Mouse (Mus musculus): Measurements from ENCODE around the gene Tbc1d17. TPM values are rescaled to one million over a fixed set of nuclear protein-coding genes. Genes with fewer than 3 reads are reported as not detected.

Tbc1d17 gene
- polyA plus RNA-seq, 1 experiment from 2014 or later: 92.5 TPM

DNA sequence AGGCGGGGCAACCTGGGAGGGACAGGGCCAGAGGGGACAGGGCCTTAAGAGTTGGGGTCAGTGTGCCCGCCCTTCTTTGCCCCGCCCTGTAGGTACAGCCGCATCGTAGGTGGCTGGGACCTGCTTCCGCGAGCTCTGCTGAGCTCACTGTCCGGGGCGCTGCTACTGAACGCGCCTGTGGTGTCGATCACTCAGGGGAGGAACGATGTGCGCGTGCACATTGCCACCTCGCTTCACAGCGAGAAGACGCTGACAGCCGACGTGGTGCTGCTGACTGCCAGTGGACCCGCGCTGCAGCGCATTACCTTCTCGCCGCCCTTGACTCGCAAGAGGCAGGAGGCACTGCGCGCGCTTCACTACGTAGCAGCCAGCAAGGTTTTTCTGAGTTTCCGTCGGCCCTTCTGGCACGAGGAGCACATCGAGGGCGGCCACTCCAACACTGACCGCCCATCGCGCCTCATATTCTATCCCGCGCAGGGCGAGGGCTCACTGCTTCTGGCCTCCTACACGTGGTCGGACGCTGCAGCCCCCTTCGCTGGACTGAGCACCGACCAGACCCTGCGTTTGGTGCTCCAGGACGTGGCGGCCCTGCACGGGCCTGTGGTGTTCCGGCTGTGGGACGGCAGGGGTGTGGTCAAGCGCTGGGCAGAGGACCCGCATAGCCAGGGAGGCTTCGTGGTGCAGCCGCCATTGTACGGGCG is 9.2 kb downstream of the Tbc1d17 start:
- Histone ChIP-seq H3K4me1 (ENCODE audit: control insufficient read depth, insufficient read depth, low read length) (peaks cover 13% of the 10 kb centered on the region), H3K9me3 (ENCODE audit: control insufficient read depth, low read length) (no peaks in the 10 kb centered on the region), H3K27ac (ENCODE audit: low read depth, low read length) (no peak overlapping the region), H3K4me2 (ENCODE audit: low read depth, low read length) (peak overlapping the region; percentile 44), H3K36me3 (ENCODE audit: control insufficient read depth, insufficient read depth, low read length) (peaks cover 27% of the 10 kb centered on the region), H3K4me3 (ENCODE audit: low read depth, low read length) (peak overlapping the region; percentile 15), H3K27me3 (ENCODE audit: control insufficient read depth, insufficient read depth, low read length) (peaks cover 6% of the 10 kb centered on the region; the same call in 1 of the 2 replicates), H3K9ac (replicated peaks; ENCODE audit: low read depth, low read length) (0 out of 2 replicates have a peak overlapping the region, but pooled peaks have one; percentile 37)
- 1% methylated on average over 56 of the region's 58 CpGs for WGBS
- peak; percentile 50; the same call in 1 of the 2 replicates for ATAC-seq (ENCODE audit: low read depth)

DNA sequence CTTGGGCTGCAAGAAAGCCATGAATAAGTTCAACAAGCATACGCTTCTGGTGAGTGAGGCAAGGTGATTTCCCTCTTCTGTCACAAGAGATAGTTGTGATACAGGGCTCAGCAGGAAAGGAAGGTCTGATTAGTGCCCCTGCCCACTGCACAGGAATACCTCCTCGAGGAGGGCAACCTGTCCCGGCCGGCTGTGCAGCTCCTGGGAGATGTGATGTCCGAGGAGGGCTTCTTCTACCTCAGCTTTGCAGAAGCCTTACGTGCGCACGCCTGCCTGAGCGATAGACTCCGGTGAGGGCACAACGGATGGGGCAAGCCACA is 9.7 kb downstream of the Tbc1d17 start:
- ATAC-seq (ENCODE audit: low read depth): no peak; the same call in 1 of the 2 replicates

DNA sequence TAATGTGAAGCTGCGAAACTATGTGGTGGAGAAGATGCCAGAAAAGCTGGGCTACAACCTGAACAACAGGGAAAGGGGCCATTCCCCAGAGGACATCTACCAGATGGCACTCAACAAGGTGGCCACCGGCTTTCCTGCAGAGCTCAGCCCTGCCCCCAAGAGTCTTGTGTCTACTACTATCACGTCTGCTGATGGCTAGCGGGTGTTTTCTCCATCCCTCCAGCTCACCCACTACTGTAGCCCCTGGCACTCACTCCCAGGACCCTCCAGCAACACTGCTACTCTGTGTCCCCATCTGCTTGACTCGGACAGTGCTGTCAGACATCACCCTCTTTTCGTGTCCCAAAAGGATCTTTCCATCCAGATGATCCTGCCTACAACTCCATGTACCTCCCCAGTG is 10.8 kb downstream of the Tbc1d17 start:
- Histone ChIP-seq H3K27me3 (ENCODE audit: control insufficient read depth, insufficient read depth, low read length) (peaks cover 6% of the 10 kb centered on the region; the same call in 1 of the 2 replicates), H3K4me1 (ENCODE audit: control insufficient read depth, insufficient read depth, low read length) (peaks cover 13% of the 10 kb centered on the region), H3K9ac (replicated peaks; ENCODE audit: low read depth, low read length) (no peak overlapping the region), H3K9me3 (ENCODE audit: control insufficient read depth, low read length) (no peaks in the 10 kb centered on the region), H3K4me2 (ENCODE audit: low read depth, low read length) (no peak overlapping the region), H3K4me3 (ENCODE audit: low read depth, low read length) (no peak overlapping the region), H3K36me3 (ENCODE audit: control insufficient read depth, insufficient read depth, low read length) (peaks cover 19% of the 10 kb centered on the region), H3K27ac (ENCODE audit: low read depth, low read length) (no peak overlapping the region)
- ATAC-seq (ENCODE audit: low read depth): no peak
- WGBS: 88% methylated on average over 6 of the region's 6 CpGs

More for the DNA sequence above, 9.7 kb downstream of the Tbc1d17 start:
- Histone ChIP-seq H3K4me3 (ENCODE audit: low read depth, low read length) (peak overlapping the region; percentile 15; the same call in 1 of the 2 replicates), H3K27me3 (ENCODE audit: control insufficient read depth, insufficient read depth, low read length) (peaks cover 6% of the 10 kb centered on the region; the same call in 1 of the 2 replicates), H3K4me1 (ENCODE audit: control insufficient read depth, insufficient read depth, low read length) (peaks cover 13% of the 10 kb centered on the region), H3K27ac (ENCODE audit: low read depth, low read length) (no peak overlapping the region), H3K4me2 (ENCODE audit: low read depth, low read length) (peak overlapping the region; percentile 44), H3K36me3 (ENCODE audit: control insufficient read depth, insufficient read depth, low read length) (peaks cover 24% of the 10 kb centered on the region), H3K9me3 (ENCODE audit: control insufficient read depth, low read length) (no peaks in the 10 kb centered on the region), H3K9ac (replicated peaks; ENCODE audit: low read depth, low read length) (0 out of 2 replicates have a peak overlapping the region, but pooled peaks have one; percentile 37)
- WGBS: 34% methylated on average over 11 of the region's 11 CpGs

DNA sequence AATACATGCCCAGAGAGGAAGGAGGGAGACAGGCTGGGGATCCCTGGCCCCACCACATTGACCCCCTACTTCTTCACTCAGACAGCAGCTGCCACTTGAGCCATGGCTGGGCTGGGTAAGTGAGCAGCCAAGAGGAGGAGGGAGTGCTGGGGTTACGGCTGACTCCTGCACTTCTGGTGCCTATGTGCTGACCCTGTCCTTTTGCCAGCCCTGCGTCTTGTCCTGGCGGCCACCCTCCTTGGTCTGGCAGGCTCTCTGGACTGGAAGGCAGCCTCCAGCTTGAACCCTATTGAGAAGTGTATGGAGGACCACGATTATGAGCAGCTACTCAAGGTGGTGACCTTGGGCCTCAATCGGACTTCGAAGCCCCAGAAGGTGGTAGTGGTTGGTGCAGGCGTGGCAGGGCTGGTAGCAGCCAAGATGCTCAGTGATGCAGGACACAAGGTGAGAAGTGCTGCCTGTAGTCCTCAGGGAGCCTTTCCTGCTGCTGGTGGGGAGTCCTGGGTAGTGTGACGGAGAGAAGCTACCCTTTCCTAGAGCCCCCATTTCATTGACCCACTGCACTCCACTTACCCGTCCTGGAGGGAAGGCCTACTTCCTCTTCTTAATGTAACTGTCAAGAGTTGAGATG is 12.3 kb downstream of the Tbc1d17 start:
- no peak for ATAC-seq (ENCODE audit: low read depth)
- Histone ChIP-seq H3K9ac (replicated peaks; ENCODE audit: low read depth, low read length) (no peak overlapping the region), H3K27ac (ENCODE audit: low read depth, low read length) (no peak overlapping the region), H3K4me1 (ENCODE audit: control insufficient read depth, insufficient read depth, low read length) (peaks cover 13% of the 10 kb centered on the region), H3K27me3 (ENCODE audit: control insufficient read depth, insufficient read depth, low read length) (peaks cover 6% of the 10 kb centered on the region; the same call in 1 of the 2 replicates), H3K36me3 (ENCODE audit: control insufficient read depth, insufficient read depth, low read length) (peaks cover 7% of the 10 kb centered on the region), H3K4me2 (ENCODE audit: low read depth, low read length) (no peak overlapping the region), H3K4me3 (ENCODE audit: low read depth, low read length) (no peak overlapping the region), H3K9me3 (ENCODE audit: control insufficient read depth, low read length) (no peaks in the 10 kb centered on the region)
- WGBS: 84% methylated on average over 9 of the region's 9 CpGs

- no peak for ATAC-seq (ENCODE audit: low read depth)
- no peak overlapping the region for H3K4me3 ChIP-seq (ENCODE audit: low read depth, low read length)
- peaks cover 10% of the 10 kb centered on the region for H3K36me3 ChIP-seq (ENCODE audit: control insufficient read depth, insufficient read depth, low read length)
- H3K4me2 ChIP-seq (ENCODE audit: low read depth, low read length): no peak overlapping the region
- no peak overlapping the region for H3K9ac ChIP-seq (replicated peaks; ENCODE audit: low read depth, low read length)
- 49% methylated on average over 3 of the region's 3 CpGs for WGBS
- H3K27ac ChIP-seq (ENCODE audit: low read depth, low read length): no peak overlapping the region
- H3K4me1 ChIP-seq (ENCODE audit: control insufficient read depth, insufficient read depth, low read length): peaks cover 13% of the 10 kb centered on the region
- H3K27me3 ChIP-seq (ENCODE audit: control insufficient read depth, insufficient read depth, low read length): peaks cover 6% of the 10 kb centered on the region; the same call in 1 of the 2 replicates
- H3K9me3 ChIP-seq (ENCODE audit: control insufficient read depth, low read length): no peaks in the 10 kb centered on the region
Observed at GRCm38 (mm10) chr7:44836016-44836404, 12.9 kb downstream of the Tbc1d17 start.

GRCm38 (mm10) chr7:44835373-44836015 is 13.4 kb downstream of the Tbc1d17 start:
- no peak overlapping the region for H3K4me3 ChIP-seq (ENCODE audit: low read depth, low read length)
- H3K4me1 ChIP-seq (ENCODE audit: control insufficient read depth, insufficient read depth, low read length): peaks cover 13% of the 10 kb centered on the region
- no peak overlapping the region for H3K27ac ChIP-seq (ENCODE audit: low read depth, low read length)
- peaks cover 10% of the 10 kb centered on the region; the same call in 1 of the 2 replicates for H3K36me3 ChIP-seq (ENCODE audit: control insufficient read depth, insufficient read depth, low read length)
- no peak for ATAC-seq (ENCODE audit: low read depth)
- no peak overlapping the region for H3K4me2 ChIP-seq (ENCODE audit: low read depth, low read length)
- WGBS: 82% methylated on average over 1 of the region's 1 CpGs
- peaks cover 6% of the 10 kb centered on the region; the same call in 1 of the 2 replicates for H3K27me3 ChIP-seq (ENCODE audit: control insufficient read depth, insufficient read depth, low read length)
- no peak overlapping the region for H3K9ac ChIP-seq (replicated peaks; ENCODE audit: low read depth, low read length)
- H3K9me3 ChIP-seq (ENCODE audit: control insufficient read depth, low read length): no peaks in the 10 kb centered on the region

DNA sequence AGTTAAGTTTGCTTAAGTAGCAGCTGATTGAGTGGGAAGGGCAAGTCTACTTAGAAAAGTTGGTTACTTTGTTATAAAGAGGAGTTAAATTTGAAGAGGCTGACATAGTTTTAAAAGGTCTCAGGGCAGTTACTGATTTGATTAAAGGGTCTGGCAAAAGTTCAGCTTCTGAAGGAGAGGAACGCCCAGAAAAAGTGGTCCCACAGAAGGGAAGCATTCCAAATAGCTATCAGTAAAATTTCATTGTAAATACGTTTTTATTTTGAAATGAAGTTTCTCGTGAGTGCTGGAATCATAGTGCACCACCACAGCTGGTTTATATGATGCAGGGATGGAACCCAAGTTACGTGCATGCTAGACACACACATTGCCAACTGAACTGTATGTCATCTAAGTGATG is 16.1 kb downstream of the Tbc1d17 start:
- H3K36me3 ChIP-seq (ENCODE audit: control insufficient read depth, insufficient read depth, low read length): peaks cover 28% of the 10 kb centered on the region
- no peak overlapping the region for H3K9ac ChIP-seq (replicated peaks; ENCODE audit: low read depth, low read length)
- no peak overlapping the region for H3K4me3 ChIP-seq (ENCODE audit: low read depth, low read length)
- WGBS: 80% methylated on average over 4 of the region's 4 CpGs
- no peaks in the 10 kb centered on the region for H3K4me1 ChIP-seq (ENCODE audit: control insufficient read depth, insufficient read depth, low read length)
- no peaks in the 10 kb centered on the region for H3K9me3 ChIP-seq (ENCODE audit: control insufficient read depth, low read length)
- no peaks in the 10 kb centered on the region for H3K27me3 ChIP-seq (ENCODE audit: control insufficient read depth, insufficient read depth, low read length)
- no peak for ATAC-seq (ENCODE audit: low read depth)
- H3K27ac ChIP-seq (ENCODE audit: low read depth, low read length): no peak overlapping the region
- no peak overlapping the region for H3K4me2 ChIP-seq (ENCODE audit: low read depth, low read length)

DNA sequence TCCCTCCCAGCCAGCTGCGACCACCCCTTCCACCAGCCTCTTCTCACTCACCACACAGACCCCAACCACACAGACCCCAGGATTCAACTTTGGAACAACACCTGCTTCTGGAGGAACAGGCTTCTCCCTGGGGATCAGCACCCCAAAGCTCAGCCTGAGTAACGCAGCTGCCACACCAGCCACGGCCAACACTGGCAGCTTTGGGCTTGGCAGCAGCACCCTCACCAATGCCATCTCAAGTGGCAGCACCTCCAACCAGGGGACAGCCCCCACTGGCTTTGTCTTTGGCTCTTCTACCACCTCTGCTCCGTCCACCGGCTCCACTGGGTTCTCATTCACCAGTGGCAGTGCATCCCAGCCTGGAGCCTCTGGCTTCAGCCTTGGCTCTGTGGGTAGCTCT is 20.2 kb downstream of the Tbc1d17 start:
- H3K4me3 ChIP-seq (ENCODE audit: low read depth, low read length): no peak overlapping the region
- peaks cover 28% of the 10 kb centered on the region for H3K36me3 ChIP-seq (ENCODE audit: control insufficient read depth, insufficient read depth, low read length)
- no peak overlapping the region for H3K4me2 ChIP-seq (ENCODE audit: low read depth, low read length)
- no peaks in the 10 kb centered on the region for H3K9me3 ChIP-seq (ENCODE audit: control insufficient read depth, low read length)
- ATAC-seq (ENCODE audit: low read depth): no peak
- WGBS: 92% methylated on average over 5 of the region's 5 CpGs
- no peaks in the 10 kb centered on the region for H3K27me3 ChIP-seq (ENCODE audit: control insufficient read depth, insufficient read depth, low read length)
- H3K9ac ChIP-seq (replicated peaks; ENCODE audit: low read depth, low read length): no peak overlapping the region
- no peaks in the 10 kb centered on the region for H3K4me1 ChIP-seq (ENCODE audit: control insufficient read depth, insufficient read depth, low read length)
- no peak overlapping the region for H3K27ac ChIP-seq (ENCODE audit: low read depth, low read length)

DNA sequence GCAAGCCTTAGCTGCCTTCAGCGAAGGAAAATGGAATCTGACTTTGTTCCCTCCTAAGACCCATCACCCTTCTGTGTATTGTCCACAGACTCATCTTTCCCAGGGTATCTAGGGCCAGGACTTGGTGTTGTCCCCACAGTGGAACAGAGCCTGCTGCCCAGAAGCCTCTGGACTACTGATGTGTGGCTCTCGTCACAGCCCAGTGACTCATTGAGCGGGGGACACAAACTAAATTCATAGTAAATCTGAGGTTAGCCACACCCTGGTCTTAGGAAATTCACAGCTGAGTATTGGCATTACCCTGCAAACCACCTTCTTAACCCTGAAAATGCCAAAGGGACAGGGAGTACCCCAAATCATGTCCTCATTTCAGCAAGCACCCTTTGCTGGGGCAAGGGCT is 22.1 kb downstream of the Tbc1d17 start:
- no peak overlapping the region for H3K27ac ChIP-seq (ENCODE audit: low read depth, low read length)
- H3K9ac ChIP-seq (replicated peaks; ENCODE audit: low read depth, low read length): no peak overlapping the region
- H3K4me1 ChIP-seq (ENCODE audit: control insufficient read depth, insufficient read depth, low read length): no peaks in the 10 kb centered on the region
- H3K4me3 ChIP-seq (ENCODE audit: low read depth, low read length): no peak overlapping the region
- no peaks in the 10 kb centered on the region for H3K27me3 ChIP-seq (ENCODE audit: control insufficient read depth, insufficient read depth, low read length)
- WGBS: 96% methylated on average over 3 of the region's 3 CpGs
- H3K4me2 ChIP-seq (ENCODE audit: low read depth, low read length): no peak overlapping the region
- no peak for ATAC-seq (ENCODE audit: low read depth)
- H3K36me3 ChIP-seq (ENCODE audit: control insufficient read depth, insufficient read depth, low read length): peaks cover 28% of the 10 kb centered on the region
- H3K9me3 ChIP-seq (ENCODE audit: control insufficient read depth, low read length): no peaks in the 10 kb centered on the region
